Mouse (Mus musculus): ENCODE data around the gene Ptprg. TPM values are rescaled to one million over a fixed set of nuclear protein-coding genes. Genes with fewer than 3 reads are reported as not detected.
A peak's percentile ranks its signal among the peaks of the same experiment; 100 is the strongest.

Gene Ptprg
- polyA plus RNA-seq, 1 experiment from 2014 or later, result 26.5 TPM

DNA sequence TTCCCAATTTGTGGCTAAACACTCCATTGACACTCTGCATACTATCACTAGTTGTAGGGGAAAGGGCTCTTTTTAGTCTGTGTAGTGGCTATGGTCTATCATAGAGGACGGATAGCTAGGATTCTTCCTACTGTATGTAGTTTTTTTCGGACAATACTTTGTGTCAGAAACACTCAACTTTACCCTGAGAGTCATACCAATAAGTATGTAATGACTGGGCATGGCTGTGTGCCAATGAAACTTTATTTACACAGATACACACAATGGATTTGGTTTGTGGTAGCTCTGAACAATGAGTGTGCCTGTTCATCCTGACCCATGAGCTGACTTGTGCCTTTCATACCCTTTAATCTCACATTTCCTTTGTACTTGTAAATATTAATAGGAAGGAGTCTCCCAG, 127.3 kb downstream of the Ptprg start:
- no peak for ATAC-seq (ENCODE audit: low read depth)
- Histone ChIP-seq H3K9ac (ENCODE audit: low read length) (no peak overlapping the region), H3K36me3 (ENCODE audit: control insufficient read depth, insufficient read depth, low read length) (no peaks in the 10 kb centered on the region), H3K27me3 (ENCODE audit: control insufficient read depth, insufficient read depth, low read depth, low read length) (no peaks in the 10 kb centered on the region), H3K27ac (ENCODE audit: low read length) (no peak overlapping the region), H3K4me3 (ENCODE audit: low read length) (no peak overlapping the region), H3K4me1 (replicated peaks; ENCODE audit: control insufficient read depth, insufficient read depth, low read length) (peaks cover 28% of the 10 kb centered on the region), H3K4me2 (ENCODE audit: low read depth, low read length) (no peak overlapping the region), H3K9me3 (ENCODE audit: control insufficient read depth, low read length) (no peaks in the 10 kb centered on the region)
- 51% methylated on average over 2 of the region's 2 CpGs for WGBS

DNA sequence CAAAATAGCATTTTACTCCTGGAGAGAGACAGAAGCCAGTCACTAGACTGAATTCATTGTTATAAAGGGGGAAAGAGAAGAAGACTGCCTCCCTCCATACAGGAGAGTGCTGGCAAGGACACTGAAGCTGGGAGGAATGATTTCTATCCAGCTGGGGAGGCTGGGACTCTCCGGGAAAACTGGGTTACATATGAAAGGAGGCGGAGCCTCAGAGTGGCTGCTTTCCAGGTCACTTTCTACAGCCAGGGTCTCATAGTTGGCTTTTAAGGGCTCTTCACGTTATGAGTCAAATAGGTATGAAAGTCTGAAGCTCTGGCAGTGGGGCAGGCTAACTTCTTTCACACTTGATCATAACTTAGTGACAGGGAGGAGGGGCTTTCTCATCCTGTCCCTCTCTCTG, 129.1 kb downstream of the Ptprg start:
- no peak overlapping the region for H3K9ac ChIP-seq (ENCODE audit: low read length)
- peak; percentile 78 for ATAC-seq (ENCODE audit: low read depth)
- H3K9me3 ChIP-seq (ENCODE audit: control insufficient read depth, low read length), result no peaks in the 10 kb centered on the region
- H3K4me1 ChIP-seq (replicated peaks; ENCODE audit: control insufficient read depth, insufficient read depth, low read length), result peaks cover 28% of the 10 kb centered on the region
- H3K4me2 ChIP-seq (ENCODE audit: low read depth, low read length), result no peak overlapping the region
- H3K36me3 ChIP-seq (ENCODE audit: control insufficient read depth, insufficient read depth, low read length), result no peaks in the 10 kb centered on the region
- no peak overlapping the region for H3K4me3 ChIP-seq (ENCODE audit: low read length)
- H3K27ac ChIP-seq (ENCODE audit: low read length), result peak overlapping the region; percentile 56
- H3K27me3 ChIP-seq (ENCODE audit: control insufficient read depth, insufficient read depth, low read depth, low read length), result no peaks in the 10 kb centered on the region
- WGBS, result 13% methylated on average over 3 of the region's 3 CpGs

DNA sequence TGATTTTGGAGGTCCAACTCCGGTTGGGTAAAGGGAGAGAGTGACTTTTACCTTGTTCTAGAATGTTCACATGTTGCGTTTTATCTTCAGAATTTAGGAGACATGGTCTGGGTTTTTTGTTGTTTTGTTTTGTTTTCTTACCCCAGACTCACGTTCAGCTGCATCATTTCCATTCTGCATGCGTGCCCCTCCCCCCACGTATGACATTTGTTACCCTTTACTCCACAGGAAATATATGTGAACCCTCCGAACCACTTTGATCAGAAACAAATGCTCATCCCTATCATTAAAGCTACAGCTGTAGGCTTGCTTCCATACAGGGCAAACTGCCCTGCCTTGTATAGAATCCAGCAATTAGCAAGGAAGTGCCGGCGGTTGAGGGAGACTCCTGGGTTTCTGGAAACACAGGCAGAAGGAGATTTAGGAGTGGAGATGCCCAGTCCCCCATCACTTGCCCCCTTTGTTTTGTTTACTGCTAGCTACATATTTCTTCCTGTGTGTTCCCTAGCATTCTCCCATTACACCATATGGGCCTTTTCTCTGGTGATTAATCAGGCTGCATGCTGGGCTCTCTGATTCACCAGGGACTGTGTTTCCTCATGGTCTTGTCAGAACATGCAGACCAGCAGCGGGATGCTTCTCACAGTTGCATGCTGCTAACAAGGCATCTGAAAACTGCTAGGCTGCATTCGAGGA, 130.2 kb downstream of the Ptprg start:
- H3K9ac ChIP-seq (ENCODE audit: low read length), result no peak overlapping the region
- H3K27ac ChIP-seq (ENCODE audit: low read length), result peak overlapping the region; percentile 32; the same call in 1 of the 2 replicates
- no peak overlapping the region for H3K4me3 ChIP-seq (ENCODE audit: low read length)
- H3K9me3 ChIP-seq (ENCODE audit: control insufficient read depth, low read length), result no peaks in the 10 kb centered on the region
- no peak overlapping the region for H3K4me2 ChIP-seq (ENCODE audit: low read depth, low read length)
- H3K27me3 ChIP-seq (ENCODE audit: control insufficient read depth, insufficient read depth, low read depth, low read length), result no peaks in the 10 kb centered on the region
- H3K36me3 ChIP-seq (ENCODE audit: control insufficient read depth, insufficient read depth, low read length), result no peaks in the 10 kb centered on the region
- peaks cover 28% of the 10 kb centered on the region for H3K4me1 ChIP-seq (replicated peaks; ENCODE audit: control insufficient read depth, insufficient read depth, low read length)
- WGBS, result 37% methylated on average over 10 of the region's 10 CpGs
- ATAC-seq (ENCODE audit: low read depth), result peak; percentile 55

DNA sequence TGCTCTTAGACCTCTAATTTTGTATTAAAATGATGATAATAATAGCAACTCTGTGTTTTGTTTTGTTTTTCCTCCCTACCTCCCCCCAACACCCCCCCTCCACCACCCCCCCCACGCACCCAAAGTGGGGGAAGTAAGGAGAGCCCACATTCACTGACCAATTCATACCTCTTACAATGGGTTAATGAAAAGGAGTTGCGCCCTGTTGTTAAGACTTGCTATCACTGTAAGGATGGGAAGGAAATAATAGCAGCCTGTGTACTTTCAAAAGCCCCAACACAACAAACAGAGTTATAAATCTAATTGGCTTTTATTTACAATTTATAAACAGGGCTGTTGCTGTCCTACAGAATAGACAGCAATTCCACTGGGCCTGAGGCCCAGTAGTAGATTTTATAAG, 130.8 kb downstream of the Ptprg start:
- no peak overlapping the region for H3K4me2 ChIP-seq (ENCODE audit: low read depth, low read length)
- no peak for ATAC-seq (ENCODE audit: low read depth)
- H3K36me3 ChIP-seq (ENCODE audit: control insufficient read depth, insufficient read depth, low read length), result no peaks in the 10 kb centered on the region
- no peak overlapping the region for H3K9ac ChIP-seq (ENCODE audit: low read length)
- H3K4me1 ChIP-seq (replicated peaks; ENCODE audit: control insufficient read depth, insufficient read depth, low read length), result peaks cover 28% of the 10 kb centered on the region
- H3K27ac ChIP-seq (ENCODE audit: low read length), result no peak overlapping the region
- 53% methylated on average over 2 of the region's 2 CpGs for WGBS
- H3K4me3 ChIP-seq (ENCODE audit: low read length), result no peak overlapping the region
- no peaks in the 10 kb centered on the region for H3K27me3 ChIP-seq (ENCODE audit: control insufficient read depth, insufficient read depth, low read depth, low read length)
- no peaks in the 10 kb centered on the region for H3K9me3 ChIP-seq (ENCODE audit: control insufficient read depth, low read length)

DNA sequence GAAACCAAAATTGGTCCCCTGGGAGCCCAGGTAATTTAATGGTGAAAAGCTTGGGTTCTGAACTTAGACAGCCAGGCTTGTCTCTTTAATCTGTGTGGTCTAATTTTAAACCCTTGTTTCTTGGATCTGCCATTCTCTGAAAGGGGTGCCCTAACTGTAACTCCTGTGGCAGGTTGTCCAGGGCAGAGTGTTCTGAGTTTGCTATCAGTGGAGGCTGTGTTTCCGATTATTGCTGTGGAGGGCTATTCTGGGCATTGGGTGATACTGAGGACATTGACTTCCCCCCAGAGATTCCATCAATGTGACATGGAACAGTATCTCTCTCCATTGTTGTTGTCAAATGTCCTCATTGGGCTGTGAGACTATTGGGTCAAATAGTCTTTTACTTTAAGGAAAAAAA, 134.2 kb downstream of the Ptprg start:
- Histone ChIP-seq H3K27me3 (ENCODE audit: control insufficient read depth, insufficient read depth, low read depth, low read length) (no peaks in the 10 kb centered on the region), H3K4me2 (ENCODE audit: low read depth, low read length) (no peak overlapping the region), H3K9ac (ENCODE audit: low read length) (no peak overlapping the region), H3K4me1 (replicated peaks; ENCODE audit: control insufficient read depth, insufficient read depth, low read length) (peaks cover 17% of the 10 kb centered on the region), H3K4me3 (ENCODE audit: low read length) (no peak overlapping the region), H3K9me3 (ENCODE audit: control insufficient read depth, low read length) (no peaks in the 10 kb centered on the region), H3K27ac (ENCODE audit: low read length) (no peak overlapping the region), H3K36me3 (ENCODE audit: control insufficient read depth, insufficient read depth, low read length) (no peaks in the 10 kb centered on the region)
- no peak for ATAC-seq (ENCODE audit: low read depth)
- 72% methylated on average over 1 of the region's 1 CpGs for WGBS

DNA sequence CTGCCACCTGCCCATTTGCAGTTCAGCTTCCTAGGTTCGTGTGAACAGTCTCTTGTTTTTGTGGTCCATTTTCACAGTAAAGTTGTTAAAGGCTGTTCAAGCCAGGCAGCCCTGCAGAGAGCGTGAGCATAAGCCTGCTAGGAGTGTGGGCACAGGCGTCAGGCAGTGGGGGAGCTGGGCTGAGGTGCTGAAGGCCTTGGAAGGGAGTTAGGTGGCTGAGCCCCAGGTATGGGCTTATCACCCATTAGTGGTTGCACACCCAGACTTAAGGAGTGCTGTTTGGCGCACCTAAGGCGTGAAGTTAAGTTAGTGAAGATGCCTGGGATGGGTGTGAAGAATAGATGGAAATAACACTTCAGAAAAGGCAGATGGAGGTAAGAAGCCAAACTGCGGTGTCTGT, 134.8 kb downstream of the Ptprg start:
- WGBS, result 74% methylated on average over 6 of the region's 6 CpGs

DNA sequence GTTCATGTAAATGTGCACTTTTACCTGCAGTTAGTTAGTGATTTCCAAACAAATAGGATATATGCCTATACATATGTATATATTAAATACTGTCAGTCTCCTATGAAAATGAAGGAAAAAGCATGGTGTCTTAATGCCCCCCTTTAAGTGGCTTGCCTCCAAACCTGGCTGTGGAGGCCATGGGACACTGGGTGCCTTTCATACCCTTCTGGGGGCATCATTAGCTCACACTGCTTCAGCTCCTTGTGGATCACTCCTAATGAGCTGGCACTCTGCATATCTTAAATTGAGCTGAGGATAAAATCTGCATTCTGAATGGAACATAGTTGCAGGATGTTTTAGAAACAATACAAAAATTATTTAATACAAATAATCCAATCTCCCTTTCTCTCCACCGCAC, 136.7 kb downstream of the Ptprg start:
- Histone ChIP-seq H3K9me3 (ENCODE audit: control insufficient read depth, low read length) (no peaks in the 10 kb centered on the region), H3K4me3 (ENCODE audit: low read length) (no peak overlapping the region), H3K27me3 (ENCODE audit: control insufficient read depth, insufficient read depth, low read depth, low read length) (no peaks in the 10 kb centered on the region), H3K4me2 (ENCODE audit: low read depth, low read length) (no peak overlapping the region), H3K4me1 (replicated peaks; ENCODE audit: control insufficient read depth, insufficient read depth, low read length) (no peaks in the 10 kb centered on the region), H3K36me3 (ENCODE audit: control insufficient read depth, insufficient read depth, low read length) (no peaks in the 10 kb centered on the region), H3K9ac (ENCODE audit: low read length) (no peak overlapping the region), H3K27ac (ENCODE audit: low read length) (no peak overlapping the region)
- WGBS, result 100% methylated on average over 1 of the region's 1 CpGs
- ATAC-seq (ENCODE audit: low read depth), result no peak

More for the DNA sequence above, 134.8 kb downstream of the Ptprg start:
- no peaks in the 10 kb centered on the region for H3K9me3 ChIP-seq (ENCODE audit: control insufficient read depth, low read length)
- no peak overlapping the region for H3K4me2 ChIP-seq (ENCODE audit: low read depth, low read length)
- H3K36me3 ChIP-seq (ENCODE audit: control insufficient read depth, insufficient read depth, low read length), result no peaks in the 10 kb centered on the region
- H3K27me3 ChIP-seq (ENCODE audit: control insufficient read depth, insufficient read depth, low read depth, low read length), result no peaks in the 10 kb centered on the region
- no peak overlapping the region for H3K4me3 ChIP-seq (ENCODE audit: low read length)
- no peak overlapping the region for H3K9ac ChIP-seq (ENCODE audit: low read length)
- ATAC-seq (ENCODE audit: low read depth), result no peak
- peaks cover 11% of the 10 kb centered on the region for H3K4me1 ChIP-seq (replicated peaks; ENCODE audit: control insufficient read depth, insufficient read depth, low read length)
- no peak overlapping the region for H3K27ac ChIP-seq (ENCODE audit: low read length)

DNA sequence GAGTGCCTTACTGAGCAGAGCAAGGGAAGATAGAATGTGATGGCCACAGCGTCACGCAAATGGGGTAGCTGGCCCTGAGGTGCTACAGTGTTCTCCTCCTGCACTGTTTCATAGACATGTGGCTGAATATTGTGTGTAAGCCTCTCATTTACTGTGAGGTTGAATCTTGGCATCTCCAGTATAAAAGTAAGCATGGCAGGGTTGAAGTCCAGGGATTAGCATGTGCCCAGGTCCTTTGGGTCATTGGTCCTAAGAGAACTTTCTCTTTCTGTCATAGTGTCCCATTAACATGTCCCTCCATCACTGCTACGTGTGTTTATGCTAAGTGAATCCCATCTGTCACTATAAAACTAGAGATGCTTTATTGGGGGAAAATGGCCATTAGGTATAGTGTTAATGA, 138.2 kb downstream of the Ptprg start:
- no peak for ATAC-seq (ENCODE audit: low read depth)
- H3K4me2 ChIP-seq (ENCODE audit: low read depth, low read length), result no peak overlapping the region
- no peaks in the 10 kb centered on the region for H3K27me3 ChIP-seq (ENCODE audit: control insufficient read depth, insufficient read depth, low read depth, low read length)
- no peaks in the 10 kb centered on the region for H3K9me3 ChIP-seq (ENCODE audit: control insufficient read depth, low read length)
- H3K4me3 ChIP-seq (ENCODE audit: low read length), result no peak overlapping the region
- 89% methylated on average over 3 of the region's 3 CpGs for WGBS
- H3K4me1 ChIP-seq (replicated peaks; ENCODE audit: control insufficient read depth, insufficient read depth, low read length), result no peaks in the 10 kb centered on the region
- H3K36me3 ChIP-seq (ENCODE audit: control insufficient read depth, insufficient read depth, low read length), result no peaks in the 10 kb centered on the region
- no peak overlapping the region for H3K27ac ChIP-seq (ENCODE audit: low read length)
- H3K9ac ChIP-seq (ENCODE audit: low read length), result no peak overlapping the region

DNA sequence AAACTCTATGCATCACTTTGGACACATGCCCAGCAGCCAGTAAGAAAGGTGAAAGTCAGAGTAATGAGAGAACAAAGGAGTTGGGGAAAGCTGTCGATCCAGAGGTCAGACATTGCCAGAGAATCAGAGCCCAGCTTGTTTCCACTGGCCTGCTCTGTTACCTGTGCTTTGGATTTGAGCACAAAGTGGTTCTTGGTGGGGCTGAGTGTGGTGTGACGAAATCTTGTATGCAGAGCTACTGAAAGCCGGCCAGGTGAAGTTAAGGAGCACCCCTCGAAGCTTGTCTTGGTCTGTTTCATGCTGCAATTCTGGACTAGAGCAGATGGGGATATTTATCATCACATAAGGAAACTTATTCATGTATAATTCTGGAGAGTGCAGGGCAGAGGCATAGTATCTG, 145.5 kb downstream of the Ptprg start:
- Histone ChIP-seq H3K9ac (ENCODE audit: low read length) (no peak overlapping the region), H3K27me3 (ENCODE audit: control insufficient read depth, insufficient read depth, low read depth, low read length) (no peaks in the 10 kb centered on the region), H3K9me3 (ENCODE audit: control insufficient read depth, low read length) (no peaks in the 10 kb centered on the region), H3K4me3 (ENCODE audit: low read length) (no peak overlapping the region), H3K4me1 (replicated peaks; ENCODE audit: control insufficient read depth, insufficient read depth, low read length) (peaks cover 8% of the 10 kb centered on the region; the same call in 1 of the 2 replicates), H3K36me3 (ENCODE audit: control insufficient read depth, insufficient read depth, low read length) (no peaks in the 10 kb centered on the region), H3K4me2 (ENCODE audit: low read depth, low read length) (no peak overlapping the region), H3K27ac (ENCODE audit: low read length) (no peak overlapping the region)
- ATAC-seq (ENCODE audit: low read depth), result no peak
- WGBS, result 60% methylated on average over 4 of the region's 4 CpGs

DNA sequence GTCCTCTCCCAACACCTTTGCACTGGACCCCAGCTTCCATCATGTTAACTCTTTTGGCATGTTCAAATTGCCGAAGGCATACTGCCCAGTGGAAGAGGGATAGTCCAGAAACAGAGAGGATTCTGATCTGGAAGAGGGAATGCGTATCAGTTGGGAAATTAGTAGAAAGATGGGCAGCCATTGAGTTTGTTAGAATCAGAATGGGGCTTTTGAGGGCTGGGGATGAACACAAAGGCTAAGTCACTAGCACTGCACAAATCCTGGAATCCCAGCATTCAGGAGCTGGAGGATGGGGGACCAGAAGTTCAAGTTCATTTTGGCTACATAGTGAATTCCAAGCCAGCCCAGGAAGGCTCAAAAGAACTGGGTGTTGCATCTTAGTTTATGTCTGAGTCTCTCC, 146.3 kb downstream of the Ptprg start:
- ATAC-seq (ENCODE audit: low read depth), result no peak
- Histone ChIP-seq H3K36me3 (ENCODE audit: control insufficient read depth, insufficient read depth, low read length) (no peaks in the 10 kb centered on the region), H3K4me2 (ENCODE audit: low read depth, low read length) (no peak overlapping the region), H3K9ac (ENCODE audit: low read length) (no peak overlapping the region), H3K9me3 (ENCODE audit: control insufficient read depth, low read length) (no peaks in the 10 kb centered on the region), H3K4me3 (ENCODE audit: low read length) (no peak overlapping the region), H3K27ac (ENCODE audit: low read length) (no peak overlapping the region), H3K27me3 (ENCODE audit: control insufficient read depth, insufficient read depth, low read depth, low read length) (no peaks in the 10 kb centered on the region), H3K4me1 (replicated peaks; ENCODE audit: control insufficient read depth, insufficient read depth, low read length) (peaks cover 8% of the 10 kb centered on the region; the same call in 1 of the 2 replicates)
- 89% methylated on average over 2 of the region's 2 CpGs for WGBS
